Mouse (Mus musculus): ENCODE data around the gene Akap7. TPM values are rescaled to one million over a fixed set of nuclear protein-coding genes. Genes with fewer than 3 reads are reported as not detected.

Akap7 gene
- polyA plus RNA-seq, 1 experiment from 2014 or later = 14.5 TPM

- Histone ChIP-seq H3K4me1 (peaks cover 18% of the 10 kb centered on the region), H3K4me3 (no peak overlapping the region), H3K9me3 (replicated peaks) (peaks cover 9% of the 10 kb centered on the region), H3K27ac (no peak overlapping the region), H3K9ac (no peak overlapping the region), H3K36me3 (ENCODE audit: poor library complexity, severe bottlenecking) (no peaks in the 10 kb centered on the region), H3K27me3 (peaks cover 14% of the 10 kb centered on the region; the same call in 1 of the 2 replicates), H3K4me2 (no peak overlapping the region)
- WGBS = 87% methylated on average over 1 of the region's 1 CpGs
- no peak for ATAC-seq
Observed at GRCm38 (mm10) chr10:25141781-25142180, 165.9 kb downstream of the Akap7 start.

- H3K9ac ChIP-seq = no peak overlapping the region
- no peak overlapping the region for H3K4me3 ChIP-seq
- peaks cover 14% of the 10 kb centered on the region; the same call in 1 of the 2 replicates for H3K27me3 ChIP-seq
- ATAC-seq = peak; percentile 94
- peaks cover 8% of the 10 kb centered on the region for H3K4me1 ChIP-seq
- WGBS = 4% methylated on average over 14 of the region's 14 CpGs
- no peak overlapping the region for H3K27ac ChIP-seq
- no peaks in the 10 kb centered on the region for H3K36me3 ChIP-seq (ENCODE audit: poor library complexity, severe bottlenecking)
- peak overlapping the region; percentile 11; the same call in 1 of the 2 replicates for H3K4me2 ChIP-seq
- H3K9me3 ChIP-seq (replicated peaks) = peaks cover 9% of the 10 kb centered on the region
Observed at GRCm38 (mm10) chr10:25140155-25140755, 167.4 kb downstream of the Akap7 start.

GRCm38 (mm10) chr10:25133581-25133980, 174.1 kb downstream of the Akap7 start:
- H3K27ac ChIP-seq = no peak overlapping the region
- H3K27me3 ChIP-seq = no peaks in the 10 kb centered on the region
- no peak overlapping the region for H3K4me2 ChIP-seq
- no peak for ATAC-seq
- H3K4me1 ChIP-seq = no peaks in the 10 kb centered on the region
- H3K9ac ChIP-seq = no peak overlapping the region
- 85% methylated on average over 1 of the region's 1 CpGs for WGBS
- H3K4me3 ChIP-seq = no peak overlapping the region
- peaks cover 1% of the 10 kb centered on the region; the same call in 1 of the 2 replicates for H3K9me3 ChIP-seq (replicated peaks)
- no peaks in the 10 kb centered on the region for H3K36me3 ChIP-seq (ENCODE audit: poor library complexity, severe bottlenecking)

- Histone ChIP-seq H3K9me3 (replicated peaks) (no peaks in the 10 kb centered on the region), H3K4me1 (no peaks in the 10 kb centered on the region), H3K27me3 (no peaks in the 10 kb centered on the region), H3K36me3 (ENCODE audit: poor library complexity, severe bottlenecking) (no peaks in the 10 kb centered on the region), H3K27ac (no peak overlapping the region), H3K9ac (no peak overlapping the region), H3K4me3 (no peak overlapping the region), H3K4me2 (no peak overlapping the region)
- no peak for ATAC-seq
- WGBS = 80% methylated on average over 5 of the region's 5 CpGs
Observed at GRCm38 (mm10) chr10:25128455-25128863, 179.2 kb downstream of the Akap7 start.

- no peaks in the 10 kb centered on the region for H3K4me1 ChIP-seq
- 81% methylated on average over 2 of the region's 2 CpGs for WGBS
- H3K9me3 ChIP-seq (replicated peaks) = no peaks in the 10 kb centered on the region
- no peak overlapping the region for H3K4me2 ChIP-seq
- H3K36me3 ChIP-seq (ENCODE audit: poor library complexity, severe bottlenecking) = no peaks in the 10 kb centered on the region
- H3K27me3 ChIP-seq = no peaks in the 10 kb centered on the region
- no peak overlapping the region for H3K4me3 ChIP-seq
- H3K27ac ChIP-seq = no peak overlapping the region
- ATAC-seq = no peak
- H3K9ac ChIP-seq = no peak overlapping the region
Observed at GRCm38 (mm10) chr10:25126035-25126434, 181.6 kb downstream of the Akap7 start.

GRCm38 (mm10) chr10:25120871-25121554, 186.7 kb downstream of the Akap7 start:
- WGBS = 91% methylated on average over 5 of the region's 5 CpGs
- H3K9ac ChIP-seq = no peak overlapping the region
- H3K27me3 ChIP-seq = no peaks in the 10 kb centered on the region
- no peak overlapping the region for H3K27ac ChIP-seq
- no peaks in the 10 kb centered on the region for H3K4me1 ChIP-seq
- H3K9me3 ChIP-seq (replicated peaks) = no peaks in the 10 kb centered on the region
- ATAC-seq = no peak
- H3K4me2 ChIP-seq = no peak overlapping the region
- H3K4me3 ChIP-seq = no peak overlapping the region
- no peaks in the 10 kb centered on the region for H3K36me3 ChIP-seq (ENCODE audit: poor library complexity, severe bottlenecking)

Other genes starting within 250 kb of the Akap7 start
- 22.7 and 24.1 TPM in 2 replicates for gene Epb41l2, start 51.9 kb upstream of the Akap7 start, polyA plus RNA-seq (2015; fragmentation: Nextera tagmentation; extraction: Ambion mirVana)
- gene Smlr1, start 228.4 kb upstream of the Akap7 start, polyA plus RNA-seq (2015; fragmentation: Nextera tagmentation; extraction: Ambion mirVana) = not detected in 2 replicates